In the genomic region with DNA sequence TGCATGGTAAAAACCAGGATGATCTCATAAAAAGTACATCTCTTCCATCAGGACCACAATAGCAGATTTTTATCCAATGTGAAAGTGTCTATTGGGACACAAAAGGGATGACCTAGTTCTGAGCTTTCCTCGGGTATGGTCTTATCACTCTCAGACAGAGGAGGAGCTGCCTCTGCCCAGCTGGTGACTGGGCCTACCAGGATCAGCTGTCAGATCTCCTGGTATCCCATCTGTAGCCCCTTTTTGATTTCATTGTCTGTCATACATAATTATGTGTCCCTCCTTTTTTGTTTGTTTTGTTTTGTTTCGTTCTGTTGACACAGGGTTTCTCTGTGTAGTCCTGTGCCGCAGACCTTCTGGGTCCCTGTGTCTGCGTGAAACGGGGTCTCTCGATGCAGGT, we compare ENCODE assay signal across 23 mouse cellular contexts.
A peak's percentile ranks its signal among the peaks of the same experiment; 100 is the strongest.
DNase-seq lines count a peak whose midpoint lies in the region; ATAC-seq and TF ChIP-seq lines count a peak whose summit lies in the region.
"Had no signal": no experiment of that assay in that cellular context is flagged by ENCODE, and none has a peak within 500 bp of the region (broad histone marks: within the 10 kb centered on the region; RNA-seq: fewer than 3 reads in every experiment).

No protein-coding gene starts in this region.

- no peak overlapping the region for H3K4me3 ChIP-seq in forebrain, embryonic 16.5 days (replicated peaks; ENCODE audit: low read length)
- H3K4me3 ChIP-seq in forebrain, embryonic 12.5 days (replicated peaks), result no peak overlapping the region
- H3K4me3 ChIP-seq in ES-E14 (ENCODE audit: insufficient read depth in 1 of 2, low read depth in 1 of 2, low read length in 2 of 2, poor library complexity in 1 of 2, severe bottlenecking in 1 of 2), result no peak overlapping the region
- no peak overlapping the region for H3K4me3 ChIP-seq in bone marrow macrophage, adult 2 months (ENCODE audit: insufficient read depth, low read length)
- H3K4me3 ChIP-seq: embryonic facial prominence, embryonic 15.5 days; erythroblast, embryonic 14.5 days; heart, embryonic 13.5 days; hindbrain, embryonic 15.5 days had no signal

- peak overlapping the region; percentile 41; the same call in 1 of the 2 replicates for H3K27ac ChIP-seq in forebrain, embryonic 16.5 days (ENCODE audit: low read length)
- H3K27ac ChIP-seq in forebrain, embryonic 12.5 days, result no peak overlapping the region
- H3K27ac ChIP-seq in ES-E14 (ENCODE audit: insufficient read depth, low read depth, low read length, poor library complexity, severe bottlenecking), result peak overlapping the region; percentile 32; the same call in 1 of the 2 replicates
- 0 out of 2 replicates have a peak overlapping the region, but pooled peaks have one; percentile 4 for H3K27ac ChIP-seq in bone marrow macrophage, adult 2 months (ENCODE audit: insufficient read depth, low read depth, low read length)
- H3K27ac ChIP-seq: embryonic facial prominence, embryonic 15.5 days; heart, embryonic 13.5 days; hindbrain, embryonic 15.5 days had no signal

- H3K9me3 ChIP-seq in forebrain, embryonic 16.5 days (ENCODE audit: control insufficient read depth, low read length), result no peaks in the 10 kb centered on the region; the same call in 1 of the 2 replicates
- H3K9me3 ChIP-seq in forebrain, embryonic 12.5 days, result no peaks in the 10 kb centered on the region
- H3K9me3 ChIP-seq in ES-E14 (ENCODE audit: control insufficient read depth, insufficient read depth, low read depth, low read length), result no peaks in the 10 kb centered on the region
- H3K9me3 ChIP-seq: embryonic facial prominence, embryonic 15.5 days; heart, embryonic 13.5 days; hindbrain, embryonic 15.5 days had no signal

- 46% methylated on average over 6 of the region's 6 CpGs for WGBS in forebrain, embryonic 16.5 days
- WGBS in forebrain, embryonic 12.5 days, result 79% methylated on average over 6 of the region's 6 CpGs

- DNase-seq in ES-E14 (ENCODE audit: low read depth, low spot score), result no peak
- DNase-seq in retina, postnatal 1 day, result peak; percentile 66
- no peak for DNase-seq in testis, postnatal 10 days (ENCODE audit: low spot score)
- no peak for DNase-seq in adrenal gland, adult 18-20 months (ENCODE audit: low spot score in 2 of 2)
- DNase-seq: adrenal gland, adult 2 months; adrenal gland, postnatal 25 days; cerebellum, adult 11 months; cerebellum, adult 8-10 months; cerebellum, postnatal 14 days; embryo, embryonic 11 days; gastrocnemius, postnatal 25 days; heart, postnatal 36 days; kidney, adult 11 months had no signal

- H3K36me3 ChIP-seq in forebrain, embryonic 16.5 days (ENCODE audit: control insufficient read depth, insufficient read depth), result no peaks in the 10 kb centered on the region
- no peaks in the 10 kb centered on the region for H3K36me3 ChIP-seq in forebrain, embryonic 12.5 days (replicated peaks)
- H3K36me3 ChIP-seq in ES-E14 (ENCODE audit: control insufficient read depth, insufficient read depth, low read length, poor library complexity, severe bottlenecking), result no peaks in the 10 kb centered on the region
- H3K36me3 ChIP-seq: embryonic facial prominence, embryonic 15.5 days; G1E; heart, embryonic 13.5 days; hindbrain, embryonic 15.5 days had no signal

- no peaks in the 10 kb centered on the region for H3K27me3 ChIP-seq in forebrain, embryonic 16.5 days (replicated peaks; ENCODE audit: control insufficient read depth, insufficient read depth, low read length)
- H3K27me3 ChIP-seq in forebrain, embryonic 12.5 days, result no peaks in the 10 kb centered on the region
- H3K27me3 ChIP-seq: CH12.LX; embryonic facial prominence, embryonic 15.5 days; hindbrain, embryonic 15.5 days had no signal

- no peak for TF ChIP-seq POLR2A in bone marrow macrophage, adult 2 months (IDR thresholded peaks at IDR 0.05; ENCODE audit: borderline replicate concordance, low read depth, low read length)

- H3K4me1 ChIP-seq in forebrain, embryonic 16.5 days (replicated peaks; ENCODE audit: control insufficient read depth, insufficient read depth, low read length), result peaks cover 8% of the 10 kb centered on the region; the same call in 1 of the 2 replicates
- H3K4me1 ChIP-seq in forebrain, embryonic 12.5 days, result no peaks in the 10 kb centered on the region
- peaks cover 20 to 27% of the 10 kb centered on the region in 2 experiments; a peak in 3 of 4 replicates for H3K4me1 ChIP-seq in ES-E14 (ENCODE audit: control insufficient read depth in 2 of 2, insufficient read depth in 2 of 2, low read length in 2 of 2, poor library complexity in 1 of 2)
- peaks cover 35% of the 10 kb centered on the region for H3K4me1 ChIP-seq in bone marrow macrophage, adult 2 months (ENCODE audit: control insufficient read depth, insufficient read depth, low read length)
- H3K4me1 ChIP-seq: hindbrain, embryonic 15.5 days had no signal

- H3K9ac ChIP-seq in forebrain, embryonic 16.5 days (replicated peaks; ENCODE audit: low read depth, low read length), result no peak overlapping the region
- no peak overlapping the region for H3K9ac ChIP-seq in forebrain, embryonic 12.5 days
- no peak overlapping the region for H3K9ac ChIP-seq in ES-E14 (ENCODE audit: insufficient read depth, low read depth, low read length, poor library complexity, severe bottlenecking)
- H3K9ac ChIP-seq: embryonic facial prominence, embryonic 15.5 days; heart, embryonic 13.5 days; hindbrain, embryonic 15.5 days had no signal

- in situ Hi-C loops in ES-E14 (cut with MboI; ENCODE audit: low sequenced_read_pairs in 2 of 2, unreplicated experiment in 2 of 2), result no loop called here

- no peak for TF ChIP-seq CTCF in bone marrow macrophage, adult 2 months (IDR thresholded peaks at IDR 0.05; ENCODE audit: low read depth, low read length)

- ATAC-seq in forebrain, embryonic 16.5 days, result no peak
- ATAC-seq in forebrain, embryonic 12.5 days (ENCODE audit: low FRiP score), result no peak
- ATAC-seq: activated CD4-positive, CD25-positive, alpha-beta regulatory T cell, adult 4 months had no signal

- no peak overlapping the region for H3K4me2 ChIP-seq in forebrain, embryonic 16.5 days (ENCODE audit: low read length)
- no peak overlapping the region for H3K4me2 ChIP-seq in forebrain, embryonic 12.5 days
- H3K4me2 ChIP-seq: embryonic facial prominence, embryonic 15.5 days; heart, embryonic 13.5 days; hindbrain, embryonic 15.5 days had no signal

TF ChIP-seq in ES-E14, 5 proteins besides CTCF, POLR2A, EP300 and RAD21:
- TF ChIP-seq ZC3H11A (IDR thresholded peaks at IDR 0.05; ENCODE audit: borderline replicate concordance, low read depth, low read length), result no peak
- no peak for TF ChIP-seq ZNF384 (IDR thresholded peaks at IDR 0.05; ENCODE audit: low read depth, low read length)
